In the genomic region with DNA sequence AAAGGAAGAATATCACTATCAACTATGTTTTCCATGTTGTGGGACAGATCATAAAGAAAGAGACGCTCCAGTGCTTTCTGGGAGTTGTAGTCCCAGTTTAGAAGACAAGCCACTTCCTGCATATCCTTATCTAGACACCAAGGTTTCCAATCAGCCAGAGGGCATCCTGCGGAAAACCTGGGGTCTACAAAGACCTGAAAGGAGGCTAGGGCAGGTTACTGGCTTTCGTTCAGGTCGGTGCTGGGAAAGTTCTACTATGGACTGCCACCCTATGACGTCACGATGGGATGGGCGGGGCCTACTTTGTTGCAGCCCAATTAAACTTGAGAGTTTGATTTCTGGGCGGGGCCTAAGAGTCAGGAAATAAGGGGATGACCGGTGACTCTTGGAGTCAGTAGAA, we compare ENCODE assay signal across 8 mouse cellular contexts. TPM values are rescaled to one million over a fixed set of nuclear protein-coding genes. Genes with fewer than 3 reads are reported as not detected.
DNase-seq lines count a peak whose midpoint lies in the region; ATAC-seq and TF ChIP-seq lines count a peak whose summit lies in the region.

Gene Izumo1, plus strand, starts transcription at position 369 of the 400 bp plus-strand sequence.

- peak; percentile 46 for DNase-seq in hindbrain, embryonic 10.5 days (ENCODE audit: low spot score)
- DNase-seq in hindbrain, embryonic 14.5 days (ENCODE audit: low spot score): no peak
- DNase-seq in CH12.LX (ENCODE audit: extremely low read depth): no peak
- peak in 1 of 3 experiments; percentile 12 for DNase-seq in liver, embryonic 14.5 days (ENCODE audit: low read depth in 3 of 3, low spot score in 3 of 3)
- DNase-seq in gastrocnemius, postnatal 4 days (ENCODE audit: low spot score in 2 of 2): no peak
- DNase-seq in spleen, postnatal 14 days (ENCODE audit: low spot score in 2 of 2): no peak
- DNase-seq in right cerebral cortex, postnatal 4 days: no peak

- no peak for TF ChIP-seq CTCF in CH12.LX (conservative IDR thresholded peaks at IDR 0.05 in 1 of 2, IDR thresholded peaks at IDR 0.05 in 1 of 2; ENCODE audit: low read depth in 2 of 2, low read length in 2 of 2)
- TF ChIP-seq CTCF in liver, embryonic 14.5 days (IDR thresholded peaks at IDR 0.05; ENCODE audit: low read depth): no peak

- H3K79me2 ChIP-seq in CH12.LX (replicated peaks; ENCODE audit: control insufficient read depth, extremely low read depth, insufficient read depth, poor library complexity, severe bottlenecking): no peaks in the 10 kb centered on the region

- no peak within 1 kb of the TSS for H3K9ac ChIP-seq in hindbrain, embryonic 14.5 days
- H3K9ac ChIP-seq in CH12.LX (ENCODE audit: insufficient read depth, low read depth): no peak within 1 kb of the TSS
- H3K9ac ChIP-seq in liver, embryonic 14.5 days (replicated peaks): no peak within 1 kb of the TSS

- TF ChIP-seq POLR2A in CH12.LX (IDR thresholded peaks at IDR 0.05; ENCODE audit: low read depth, low read length): no peak

- no peak for TF ChIP-seq RAD21 in CH12.LX (IDR thresholded peaks at IDR 0.05; ENCODE audit: low read depth, low read length)

- H3K27me3 ChIP-seq in hindbrain, embryonic 10.5 days (ENCODE audit: insufficient read depth, poor library complexity, severe bottlenecking): peaks cover 55% of the 10 kb centered on the region
- peaks cover 28% of the 10 kb centered on the region for H3K27me3 ChIP-seq in hindbrain, embryonic 14.5 days (ENCODE audit: control insufficient read depth, insufficient read depth, low read length)
- H3K27me3 ChIP-seq in CH12.LX (replicated peaks): no peaks in the 10 kb centered on the region
- peaks cover 10% of the 10 kb centered on the region for H3K27me3 ChIP-seq in liver, embryonic 14.5 days (ENCODE audit: control insufficient read depth, insufficient read depth, low read length)

- H3K4me2 ChIP-seq in hindbrain, embryonic 14.5 days (replicated peaks): no peak within 1 kb of the TSS
- H3K4me2 ChIP-seq in CH12.LX (ENCODE audit: insufficient read depth, low read depth, poor library complexity, severe bottlenecking): no peak within 1 kb of the TSS
- peak within 1 kb of the TSS; percentile 22; the same call in 1 of the 2 replicates for H3K4me2 ChIP-seq in liver, embryonic 14.5 days (ENCODE audit: low read depth)

- no peak for ATAC-seq in hindbrain, embryonic 14.5 days (ENCODE audit: low FRiP score)
- ATAC-seq in common myeloid progenitor, adult 5-6 weeks (replicated peaks; ENCODE audit: low read depth, poor library complexity, severe bottlenecking): peak; percentile 52; the same call in 1 of the 2 replicates
- ATAC-seq in liver, embryonic 14.5 days (ENCODE audit: insufficient read depth): no peak

- TF ChIP-seq EP300 in CH12.LX (IDR thresholded peaks at IDR 0.05; ENCODE audit: low read length): no peak
- TF ChIP-seq EP300 in liver, embryonic 14.5 days (IDR thresholded peaks at IDR 0.05; ENCODE audit: low read depth): no peak

- peaks cover 11% of the 10 kb centered on the region for H3K4me1 ChIP-seq in hindbrain, embryonic 10.5 days (replicated peaks)
- no peaks in the 10 kb centered on the region for H3K4me1 ChIP-seq in hindbrain, embryonic 14.5 days (replicated peaks; ENCODE audit: control insufficient read depth, insufficient read depth, low read length)
- H3K4me1 ChIP-seq in CH12.LX (ENCODE audit: control insufficient read depth in 1 of 2, insufficient read depth in 2 of 2): peaks cover 21 to 47% of the 10 kb centered on the region in 2 experiments
- peaks cover 0 to 4% of the 10 kb centered on the region in 2 experiments; a peak in 1 of 4 replicates for H3K4me1 ChIP-seq in liver, embryonic 14.5 days (replicated peaks; ENCODE audit: control insufficient read depth in 2 of 2, insufficient read depth in 2 of 2, low read length in 1 of 2)

- in situ Hi-C loops in CH12.LX (cut with MboI; ENCODE audit: low pct_ligation_motif_present, low pct_unique_long_range_greater_than_20kb, low sequenced_read_pairs): no loop called here

- H3K9me3 ChIP-seq in hindbrain, embryonic 10.5 days: no peaks in the 10 kb centered on the region
- no peaks in the 10 kb centered on the region for H3K9me3 ChIP-seq in hindbrain, embryonic 14.5 days (ENCODE audit: control insufficient read depth, low read length)
- peaks cover 18% of the 10 kb centered on the region for H3K9me3 ChIP-seq in CH12.LX (replicated peaks; ENCODE audit: low read length)
- H3K9me3 ChIP-seq in liver, embryonic 14.5 days (ENCODE audit: control insufficient read depth, low read length): no peaks in the 10 kb centered on the region

- no peak within 1 kb of the TSS for H3K27ac ChIP-seq in hindbrain, embryonic 10.5 days
- no peak within 1 kb of the TSS for H3K27ac ChIP-seq in hindbrain, embryonic 14.5 days
- H3K27ac ChIP-seq in CH12.LX (ENCODE audit: insufficient read depth, low read depth): no peak within 1 kb of the TSS
- no peak within 1 kb of the TSS for H3K27ac ChIP-seq in liver, embryonic 14.5 days

- H3K4me3 ChIP-seq in hindbrain, embryonic 10.5 days: no peak within 1 kb of the TSS
- no peak within 1 kb of the TSS for H3K4me3 ChIP-seq in hindbrain, embryonic 14.5 days (replicated peaks; ENCODE audit: low read length)
- H3K4me3 ChIP-seq in CH12.LX (replicated peaks in 1 of 3; ENCODE audit: low read depth in 2 of 3, low read length in 2 of 3, poor library complexity in 1 of 3): peak within 1 kb of the TSS in 1 of 3 experiments; percentile 52
- peak within 1 kb of the TSS in 1 of 2 experiments; percentile 24; a peak in 1 of 4 replicates for H3K4me3 ChIP-seq in liver, embryonic 14.5 days (ENCODE audit: insufficient read depth in 1 of 2, low read depth in 2 of 2, low read length in 2 of 2)

- no peaks in the 10 kb centered on the region for H3K36me3 ChIP-seq in hindbrain, embryonic 10.5 days
- H3K36me3 ChIP-seq in hindbrain, embryonic 14.5 days (replicated peaks; ENCODE audit: control insufficient read depth, insufficient read depth): no peaks in the 10 kb centered on the region
- peaks cover 0 to 29% of the 10 kb centered on the region in 2 experiments for H3K36me3 ChIP-seq in CH12.LX (replicated peaks in 1 of 2; ENCODE audit: control insufficient read depth in 1 of 2, insufficient read depth in 1 of 2, low read length in 1 of 2)
- H3K36me3 ChIP-seq in liver, embryonic 14.5 days (replicated peaks; ENCODE audit: control insufficient read depth, insufficient read depth, low read depth): no peaks in the 10 kb centered on the region

- dilution Hi-C loops in CH12.LX (cut with MboI; ENCODE audit: extremely low pct_ligation_motif_present, extremely low pct_unique_long_range_greater_than_20kb, low sequenced_read_pairs): no loop called here

- WGBS in hindbrain, embryonic 10.5 days: 32% methylated on average over 9 of the region's 9 CpGs
- 37% methylated on average over 9 of the region's 9 CpGs for WGBS in hindbrain, embryonic 14.5 days
- 18% methylated on average over 9 of the region's 9 CpGs for WGBS in liver, embryonic 14.5 days (ENCODE audit: insufficient replicate concordance)

TF ChIP-seq in CH12.LX, 34 proteins besides CTCF, POLR2A, EP300 and RAD21:
- TF ChIP-seq E2F4 (IDR thresholded peaks at IDR 0.05; ENCODE audit: insufficient replicate concordance, low read depth, low read length) (no peak), HCFC1 (IDR thresholded peaks at IDR 0.05; ENCODE audit: low read depth, low read length) (peak; percentile 53)
TF ChIP-seq in CH12.LX: peak in this region for 1.

RNA-seq across cellular contexts. Expression of gene Izumo1, which starts in this region (rescaled TPM):
- polyA plus RNA-seq in hindbrain, embryonic 10.5 days (2016; fragmentation: Nextera tagmentation; extraction: Ambion mirVana): 0.19 TPM in 1 of 2 replicates, not detected in the other
- polyA plus RNA-seq in hindbrain, embryonic 14.5 days (2014; fragmentation: Nextera tagmentation; extraction: Ambion mirVana): not detected in 2 replicates
- total RNA-seq in CH12.LX (2012; rRNA removed) (0.08 and 0.21 TPM in 2 replicates), CH12.LX (2014; rRNA removed) (0.16 and 0.17 TPM in 2 replicates)
- polyA plus RNA-seq in CH12.LX (2012; ENCODE audit: insufficient read length, low read depth): 0.34 and 0.44 TPM in 2 replicates
- 1.0 TPM in 1 of 2 replicates, not detected in the other for total RNA-seq in common myeloid progenitor, adult 5-6 weeks (2017)
- 0.10 and 0.15 TPM in 2 replicates for polyA plus RNA-seq in liver, embryonic 14.5 days (2012; rRNA removed)
- polyA plus RNA-seq in liver, embryonic 14.5 days (2014; fragmentation: Nextera tagmentation; extraction: Ambion mirVana): 0.09 TPM in 1 of 2 replicates, not detected in the other
- under 1 TPM; 0.34 to 0.36 TPM for total RNA-seq in gastrocnemius, postnatal 4 days (2021)

Comparison
In these comparisons a context has a peak if more than half of its experiments do, and no peak if none do; other contexts are left out.
1. Peak in DNase-seq in hindbrain, embryonic 10.5 days; RNA of the gene not detected or under 1 TPM.